Mouse (Mus musculus) neural tube, embryonic 14.5 days (tissue): ENCODE results near the gene 8030411F24Rik. TPM values are rescaled to one million over a fixed set of nuclear protein-coding genes. Genes with fewer than 3 reads are reported as not detected.
"Not testable (repeated sequence)": the region's sequence is repeated elsewhere in the genome, so short reads cannot be mapped to it uniquely, and the experiment has no call there.

Source experiments
- ATAC-seq: fragments of 200-750 bp; cut with Nextera tagmentation; 2 replicates; pipeline ENCODE4 v1.8.0; 2017; ENCODE audit warnings: low read depth, mild to moderate bottlenecking, moderate TSS enrichment, moderate library complexity
- H3K27ac ChIP-seq: fragments of 300-500 bp; sonication (generic); 2 replicates; pipeline ENCODE4 v1.5.1; 2014; ENCODE audit warnings: low read depth, mild to moderate bottlenecking, control low read depth, low read length, moderate library complexity, mixed read lengths
- H3K27me3 ChIP-seq: fragments of 300-500 bp; sonication (generic); 2 replicates; pipeline ENCODE4 v1.6.1; 2014; ENCODE audit warnings: low read length; ENCODE audit not compliant: control insufficient read depth, insufficient read depth
- H3K36me3 ChIP-seq: fragments of 300-500 bp; sonication (generic); 2 replicates; pipeline ENCODE4 v1.6.1; 2014; ENCODE audit warnings: low read length, mixed read lengths; ENCODE audit not compliant: control insufficient read depth, insufficient read depth
- H3K4me1 ChIP-seq: fragments of 300-500 bp; sonication (generic); 2 replicates; pipeline ENCODE4 v1.6.1; 2014; ENCODE audit warnings: low read length; ENCODE audit not compliant: control insufficient read depth, insufficient read depth
- H3K4me2 ChIP-seq: fragments of 300-500 bp; sonication (generic); 2 replicates; pipeline ENCODE4 v1.6.1; 2014; ENCODE audit warnings: mild to moderate bottlenecking, low read depth, low read length, control low read depth
- H3K4me3 ChIP-seq: fragments of 300-500 bp; sonication (generic); 2 replicates; pipeline ENCODE4 v1.5.1; 2014; ENCODE audit warnings: low read depth, low read length, control low read depth, mixed read lengths
- H3K9ac ChIP-seq: fragments of 300-500 bp; sonication (generic); replicated peaks from 2 replicates; pipeline ENCODE4 v1.6.1; 2014; ENCODE audit warnings: low read depth, mild to moderate bottlenecking, control low read depth, low read length, mixed read lengths
- H3K9me3 ChIP-seq: fragments of 300-500 bp; sonication (generic); 2 replicates; pipeline ENCODE4 v1.6.1; 2016; ENCODE audit warnings: low read length; ENCODE audit not compliant: control insufficient read depth
- WGBS: fragments of 180-500 bp; shearing (Covaris S2); extraction: QIAGEN DNeasy Blood & Tissue Kit; methylation state at CpG from one replicate; pipeline ENCODE4 v1.1.7; 2014; 5-methylcytosine and 5-hydroxymethylcytosine counted together
- polyA plus RNA-seq: library from polyadenylated mRNA; unstranded; fragments of >200 nt; fragmentation: Nextera tagmentation; extraction: Ambion mirVana; gene quantifications from 2 replicates; pipeline ENCODE4 v1.2.1, GENCODE M21; 2014

The 8030411F24Rik gene
- polyA plus RNA-seq, 1 experiment from 2014 or later: not detected

DNA sequence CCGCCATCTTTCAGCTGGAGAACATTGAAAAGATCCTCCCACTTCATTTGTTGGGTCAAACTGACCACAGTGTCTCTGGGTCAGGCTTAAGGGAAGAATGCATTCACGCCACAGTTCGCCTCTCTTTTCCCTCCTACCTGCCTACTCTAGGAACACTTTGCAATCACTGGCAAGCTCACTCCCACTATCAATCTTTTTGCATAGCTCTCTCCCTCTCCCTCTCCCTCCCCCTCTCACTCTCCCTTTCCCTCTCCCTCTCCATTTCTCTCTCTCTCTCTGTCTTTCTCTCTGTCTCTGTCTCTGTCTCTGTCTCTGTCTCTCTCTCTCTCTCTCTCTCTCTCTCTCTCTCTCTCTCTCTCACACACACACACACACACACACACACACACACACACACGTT is 10.4 kb upstream of the 8030411F24Rik start, which contains the start of gene Cst11:
Gene Cst11 (minus strand): TSS at position 101 of the 400 bp plus-strand sequence.
- H3K4me2 ChIP-seq, H3K9me3 ChIP-seq, H3K4me1 ChIP-seq, H3K27ac ChIP-seq, H3K36me3 ChIP-seq, ATAC-seq, H3K9ac ChIP-seq, H3K4me3 ChIP-seq, H3K27me3 ChIP-seq: not testable (repeated sequence)
- WGBS: 85% methylated on average over 4 of the region's 4 CpGs

DNA sequence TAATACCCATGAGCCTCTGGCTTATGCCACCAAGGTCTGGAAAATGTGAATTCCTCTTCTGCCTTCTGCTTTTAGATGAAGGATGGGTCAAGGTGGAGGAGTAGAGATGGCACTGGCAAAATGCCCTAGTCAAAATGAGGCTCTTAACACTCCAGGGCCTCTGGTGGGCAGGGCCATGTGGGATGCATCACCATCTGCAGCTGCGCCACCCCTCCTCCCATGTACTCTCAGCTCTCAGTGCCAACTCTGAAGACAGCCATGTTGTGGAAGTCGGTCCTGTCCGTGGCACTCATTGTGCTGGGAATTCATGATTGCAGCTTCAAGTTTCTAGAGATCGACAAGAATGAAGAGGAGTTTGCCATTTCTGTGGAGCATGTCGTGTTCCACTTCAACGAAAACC is 7.3 kb downstream of the 8030411F24Rik start, which contains the start of gene Cst12:
Gene Cst12 (plus strand): TSS at position 220 of the 400 bp plus-strand sequence.
- Histone ChIP-seq H3K36me3 (no peaks in the 10 kb centered on the region), H3K4me3 (no peak within 1 kb of the TSS), H3K27ac (no peak within 1 kb of the TSS), H3K4me2 (no peak within 1 kb of the TSS), H3K9me3 (no peaks in the 10 kb centered on the region), H3K27me3 (no peaks in the 10 kb centered on the region), H3K4me1 (no peaks in the 10 kb centered on the region), H3K9ac (no peak within 1 kb of the TSS)
- no peak for ATAC-seq
- WGBS: 95% methylated on average over 6 of the region's 6 CpGs

DNA sequence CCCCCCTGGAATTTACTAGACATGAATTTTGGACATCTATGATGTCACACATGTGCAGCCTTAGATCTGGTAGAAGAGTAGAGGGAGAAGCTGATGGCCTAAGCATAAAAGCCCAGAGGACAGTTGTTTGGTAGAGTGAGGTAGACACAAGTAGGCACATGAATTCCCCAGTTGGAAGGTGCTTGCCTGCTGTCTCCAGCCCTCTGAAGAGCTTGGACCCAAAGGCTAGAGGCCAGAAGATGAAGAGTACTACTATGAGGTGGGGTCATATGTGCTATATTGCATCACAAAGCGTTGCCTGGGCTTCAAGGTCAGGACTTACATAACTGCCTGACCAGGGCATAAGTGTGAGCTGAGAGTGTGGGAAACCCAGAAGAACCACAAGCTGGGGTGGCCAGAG is 16.7 kb downstream of the 8030411F24Rik start, which contains the start of gene Cst8:
Gene Cst8 (plus strand): TSS at position 301 of the 400 bp plus-strand sequence.
- H3K27ac ChIP-seq: no peak within 1 kb of the TSS
- no peak within 1 kb of the TSS for H3K9ac ChIP-seq
- H3K4me2 ChIP-seq: no peak within 1 kb of the TSS
- H3K9me3 ChIP-seq: no peaks in the 10 kb centered on the region
- no peaks in the 10 kb centered on the region for H3K36me3 ChIP-seq
- H3K27me3 ChIP-seq: no peaks in the 10 kb centered on the region
- ATAC-seq: no peak
- 93% methylated on average over 1 of the region's 1 CpGs for WGBS
- H3K4me3 ChIP-seq: no peak within 1 kb of the TSS
- no peaks in the 10 kb centered on the region for H3K4me1 ChIP-seq

DNA sequence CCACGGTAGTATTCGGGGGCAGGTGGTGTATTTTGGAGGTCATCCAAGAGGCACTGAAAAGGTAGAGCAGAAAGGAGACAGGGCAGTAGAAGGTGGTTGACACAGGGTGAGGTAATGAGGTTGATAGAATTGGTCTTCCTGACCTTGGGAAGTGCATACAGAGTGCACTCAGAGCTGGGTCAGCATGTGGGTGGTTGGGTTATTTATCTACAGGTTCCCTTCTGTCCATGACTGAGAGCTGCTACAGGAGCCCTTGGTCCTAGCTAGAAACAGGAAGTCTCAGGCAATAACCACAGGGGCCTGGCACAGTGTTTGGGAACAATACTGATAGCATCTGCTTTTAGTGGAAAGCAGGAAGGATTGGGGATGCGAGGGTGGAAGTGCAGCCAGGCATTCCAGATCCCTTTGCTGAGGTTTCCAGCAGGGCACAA is 19.7 kb downstream of the 8030411F24Rik start:
- Histone ChIP-seq H3K4me3 (no peak overlapping the region), H3K4me2 (no peak overlapping the region), H3K27me3 (no peaks in the 10 kb centered on the region), H3K36me3 (no peaks in the 10 kb centered on the region), H3K9ac (no peak overlapping the region), H3K9me3 (no peaks in the 10 kb centered on the region), H3K4me1 (no peaks in the 10 kb centered on the region), H3K27ac (no peak overlapping the region)
- no peak for ATAC-seq
- WGBS: 75% methylated on average over 3 of the region's 3 CpGs

DNA sequence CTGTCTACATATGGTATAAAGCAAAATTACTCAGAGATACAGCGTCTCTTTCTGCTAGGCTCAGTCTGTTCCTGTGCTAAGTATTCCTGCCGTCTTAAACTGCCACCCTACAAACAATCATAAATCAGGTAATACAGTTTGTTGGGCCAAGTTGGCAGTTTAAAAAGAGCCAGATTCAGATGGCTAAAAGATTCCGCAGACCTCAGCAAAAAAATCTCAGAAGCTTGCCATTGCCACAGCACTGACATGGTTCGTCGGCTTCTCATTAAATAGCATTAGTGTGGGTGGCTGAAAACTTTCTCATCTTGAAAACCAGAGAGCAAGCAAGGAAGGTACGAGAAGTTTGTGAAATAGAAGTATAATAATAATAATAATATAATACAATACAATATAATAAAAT is 24.9 kb downstream of the 8030411F24Rik start:
- Histone ChIP-seq H3K27ac (no peak overlapping the region), H3K9ac (no peak overlapping the region), H3K4me3 (no peak overlapping the region), H3K4me2 (no peak overlapping the region), H3K27me3 (no peaks in the 10 kb centered on the region), H3K36me3 (no peaks in the 10 kb centered on the region), H3K4me1 (no peaks in the 10 kb centered on the region), H3K9me3 (no peaks in the 10 kb centered on the region)
- WGBS: 73% methylated on average over 6 of the region's 6 CpGs
- no peak for ATAC-seq

DNA sequence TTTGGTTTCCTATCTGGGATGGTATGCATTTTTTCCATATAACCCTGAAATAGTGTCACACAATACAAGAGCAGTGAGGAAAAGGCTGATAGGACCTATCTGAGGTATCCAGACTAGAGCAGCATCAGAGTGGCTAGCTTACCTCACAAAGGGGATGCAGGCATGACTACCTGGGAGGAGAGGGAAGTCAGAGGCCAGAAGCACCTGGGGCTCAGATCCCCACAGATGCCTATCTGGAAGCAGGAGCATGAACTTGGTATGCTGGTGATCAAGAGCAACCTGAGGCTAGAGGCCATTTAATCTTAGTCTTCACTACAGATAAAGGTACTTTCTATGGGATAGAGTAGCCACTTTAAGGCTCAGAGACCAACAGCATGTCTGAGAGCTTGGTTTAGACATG is 38.1 kb downstream of the 8030411F24Rik start, which contains the start of gene Cst13:
Gene Cst13 (plus strand): TSS at position 173 of the 400 bp plus-strand sequence.
- Histone ChIP-seq H3K9ac (no peak within 1 kb of the TSS), H3K36me3 (no peaks in the 10 kb centered on the region), H3K9me3 (no peaks in the 10 kb centered on the region), H3K4me3 (no peak within 1 kb of the TSS), H3K4me1 (no peaks in the 10 kb centered on the region), H3K27ac (no peak within 1 kb of the TSS), H3K27me3 (no peaks in the 10 kb centered on the region), H3K4me2 (no peak within 1 kb of the TSS)
- ATAC-seq: no peak

DNA sequence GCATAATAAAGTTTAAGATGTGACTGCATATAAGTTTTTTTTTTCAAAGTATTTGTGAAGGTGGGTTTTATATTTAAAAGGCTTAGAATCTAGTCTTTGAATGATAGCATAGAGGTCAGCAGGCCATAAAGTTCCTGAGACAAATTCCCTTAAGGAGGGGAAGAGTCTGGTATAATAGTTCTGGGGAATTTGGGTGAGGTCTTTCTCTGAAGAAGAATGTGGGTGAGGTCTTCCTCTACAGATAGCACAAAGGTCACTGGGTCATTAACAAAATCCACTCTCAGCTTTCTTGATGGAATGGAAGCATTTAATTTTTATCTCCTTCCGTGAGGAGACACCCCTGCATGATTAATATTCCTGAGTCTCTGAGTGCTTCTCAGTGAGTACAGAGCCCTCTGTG is 44.2 kb downstream of the 8030411F24Rik start:
- H3K4me2 ChIP-seq: no peak overlapping the region
- no peaks in the 10 kb centered on the region for H3K27me3 ChIP-seq
- H3K4me3 ChIP-seq: no peak overlapping the region
- H3K36me3 ChIP-seq: no peaks in the 10 kb centered on the region
- no peaks in the 10 kb centered on the region for H3K9me3 ChIP-seq
- no peak for ATAC-seq
- no peaks in the 10 kb centered on the region for H3K4me1 ChIP-seq
- no peak overlapping the region for H3K27ac ChIP-seq
- 71% methylated on average over 1 of the region's 1 CpGs for WGBS
- H3K9ac ChIP-seq: no peak overlapping the region

DNA sequence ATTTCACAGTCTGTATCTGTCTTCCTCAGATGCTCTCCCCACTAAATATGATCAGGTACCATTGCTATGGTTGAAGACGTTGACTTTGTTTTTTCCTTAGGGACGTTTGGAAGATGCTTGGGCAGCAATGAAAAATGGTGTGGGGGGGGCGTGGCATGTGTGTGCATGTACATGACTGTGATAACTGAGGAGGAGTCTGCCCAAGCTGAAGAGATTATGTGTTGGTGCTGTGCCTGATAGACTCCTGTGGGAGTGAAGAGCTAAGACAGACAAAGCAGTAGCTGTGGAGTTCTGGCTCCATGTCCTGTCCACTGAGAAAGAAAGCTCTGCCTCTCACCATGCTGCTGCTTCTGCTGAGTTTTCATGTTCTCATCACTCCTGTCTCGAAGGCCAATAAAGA is 53.1 kb downstream of the 8030411F24Rik start, which contains the start of gene Cst9:
Gene Cst9 (plus strand): TSS at position 236 of the 400 bp plus-strand sequence.
- H3K9ac ChIP-seq: no peak within 1 kb of the TSS
- no peaks in the 10 kb centered on the region for H3K27me3 ChIP-seq
- WGBS: 75% methylated on average over 4 of the region's 4 CpGs
- no peak within 1 kb of the TSS for H3K27ac ChIP-seq
- no peak within 1 kb of the TSS for H3K4me3 ChIP-seq
- ATAC-seq: no peak
- H3K9me3 ChIP-seq: no peaks in the 10 kb centered on the region
- H3K4me2 ChIP-seq: no peak within 1 kb of the TSS
- no peaks in the 10 kb centered on the region for H3K4me1 ChIP-seq
- no peaks in the 10 kb centered on the region for H3K36me3 ChIP-seq
